Mouse (Mus musculus): ENCODE results near the gene Cstb.

DNA sequence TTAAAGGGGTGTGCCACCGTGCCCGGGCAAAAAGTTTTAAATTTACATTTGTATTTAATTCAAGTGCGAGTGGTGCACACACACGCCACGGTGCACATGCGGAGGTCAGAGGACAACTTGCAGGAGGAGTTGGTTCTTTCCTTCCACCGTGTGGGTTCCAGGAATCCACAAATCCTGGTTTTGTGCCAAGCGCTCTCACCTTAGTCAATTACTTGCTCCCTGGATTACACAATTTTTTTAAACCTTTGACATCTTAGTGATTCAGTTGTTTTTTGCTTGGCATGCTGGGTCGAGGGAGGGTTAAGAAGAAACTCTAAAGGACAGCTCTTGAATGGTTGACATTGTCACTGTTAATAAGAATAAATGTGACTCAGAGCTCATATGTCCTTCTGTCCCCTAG lies 41.2 kb downstream of the Cstb start:
- TF ChIP-seq POLR2A (IDR thresholded peaks at IDR 0.05; ENCODE audit: insufficient read depth, low read depth, low read length) (no peak), CTCF (IDR thresholded peaks at IDR 0.05) (no peak), EP300 (IDR thresholded peaks at IDR 0.05; ENCODE audit: insufficient read depth, low read depth, low read length) (no peak)

All from heart, adult 2 months (tissue).